Mouse (Mus musculus): ENCODE measurements around the gene Ttll7. TPM values are rescaled to one million over a fixed set of nuclear protein-coding genes. Genes with fewer than 3 reads are reported as not detected.

The Ttll7 gene
- polyA plus RNA-seq, 1 experiment from 2014 or later: 5.8 TPM

- Histone ChIP-seq H3K4me1 (ENCODE audit: control insufficient read depth, insufficient read depth, low read length) (0 out of 2 replicates have a peak, but pooled peaks cover 3% of the 10 kb centered on the region), H3K4me2 (ENCODE audit: low read depth, low read length) (no peak overlapping the region), H3K36me3 (ENCODE audit: control insufficient read depth, insufficient read depth, low read length) (no peaks in the 10 kb centered on the region), H3K27me3 (replicated peaks; ENCODE audit: control insufficient read depth, insufficient read depth, low read length) (no peaks in the 10 kb centered on the region), H3K27ac (replicated peaks; ENCODE audit: low read depth, low read length) (no peak overlapping the region), H3K4me3 (ENCODE audit: low read depth, low read length) (no peak overlapping the region), H3K9ac (ENCODE audit: low read depth, low read length) (no peak overlapping the region), H3K9me3 (ENCODE audit: control insufficient read depth, low read length) (no peaks in the 10 kb centered on the region)
- DNase-seq (ENCODE audit: low spot score): no peak
- 83% methylated on average over 8 of the region's 8 CpGs for WGBS
- no peak for ATAC-seq (ENCODE audit: low read depth)
Observed at GRCm38 (mm10) chr3:146848112-146848511, 4.1 kb upstream of the Ttll7 start.

DNA sequence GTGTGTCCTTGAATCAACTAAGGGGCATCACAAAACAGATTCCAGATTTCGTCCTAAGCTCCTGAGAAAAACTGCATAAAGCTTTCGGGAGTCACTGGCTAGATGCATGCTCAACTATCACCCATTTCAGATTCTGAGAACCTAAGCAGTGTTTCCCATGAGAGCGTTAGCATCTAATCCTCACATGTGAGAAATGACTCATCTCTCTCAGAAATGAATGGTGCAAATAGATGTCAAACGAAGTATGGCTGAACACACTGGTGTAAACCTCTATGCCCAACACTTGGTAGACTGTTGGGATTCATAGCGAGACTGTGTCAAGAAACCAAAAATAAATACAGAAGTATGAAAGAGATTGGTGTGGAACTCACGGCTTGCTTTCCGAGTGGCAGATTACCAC is 2.8 kb upstream of the Ttll7 start:
- H3K4me2 ChIP-seq (ENCODE audit: low read depth, low read length): no peak overlapping the region

GRCm38 (mm10) chr3:146854473-146855087 is 2.4 kb downstream of the Ttll7 start:
- Histone ChIP-seq H3K9me3 (ENCODE audit: control insufficient read depth, low read length) (no peaks in the 10 kb centered on the region), H3K27me3 (replicated peaks; ENCODE audit: control insufficient read depth, insufficient read depth, low read length) (no peaks in the 10 kb centered on the region), H3K4me3 (ENCODE audit: low read depth, low read length) (no peak overlapping the region), H3K4me1 (ENCODE audit: control insufficient read depth, insufficient read depth, low read length) (no peaks in the 10 kb centered on the region), H3K36me3 (ENCODE audit: control insufficient read depth, insufficient read depth, low read length) (no peaks in the 10 kb centered on the region), H3K27ac (replicated peaks; ENCODE audit: low read depth, low read length) (no peak overlapping the region), H3K9ac (ENCODE audit: low read depth, low read length) (no peak overlapping the region), H3K4me2 (ENCODE audit: low read depth, low read length) (no peak overlapping the region)
- DNase-seq (ENCODE audit: low spot score) (no peak), ATAC-seq (ENCODE audit: low read depth) (no peak)
- 69% methylated on average over 7 of the region's 7 CpGs for WGBS

More for the DNA sequence above, 2.8 kb upstream of the Ttll7 start:
- Histone ChIP-seq H3K36me3 (ENCODE audit: control insufficient read depth, insufficient read depth, low read length) (no peaks in the 10 kb centered on the region), H3K4me3 (ENCODE audit: low read depth, low read length) (no peak overlapping the region), H3K4me1 (ENCODE audit: control insufficient read depth, insufficient read depth, low read length) (no peaks in the 10 kb centered on the region), H3K27ac (replicated peaks; ENCODE audit: low read depth, low read length) (no peak overlapping the region), H3K9me3 (ENCODE audit: control insufficient read depth, low read length) (no peaks in the 10 kb centered on the region), H3K9ac (ENCODE audit: low read depth, low read length) (no peak overlapping the region), H3K27me3 (replicated peaks; ENCODE audit: control insufficient read depth, insufficient read depth, low read length) (no peaks in the 10 kb centered on the region)
- WGBS: 88% methylated on average over 7 of the region's 7 CpGs
- DNase-seq (ENCODE audit: low spot score) (no peak), ATAC-seq (ENCODE audit: low read depth) (no peak)

DNA sequence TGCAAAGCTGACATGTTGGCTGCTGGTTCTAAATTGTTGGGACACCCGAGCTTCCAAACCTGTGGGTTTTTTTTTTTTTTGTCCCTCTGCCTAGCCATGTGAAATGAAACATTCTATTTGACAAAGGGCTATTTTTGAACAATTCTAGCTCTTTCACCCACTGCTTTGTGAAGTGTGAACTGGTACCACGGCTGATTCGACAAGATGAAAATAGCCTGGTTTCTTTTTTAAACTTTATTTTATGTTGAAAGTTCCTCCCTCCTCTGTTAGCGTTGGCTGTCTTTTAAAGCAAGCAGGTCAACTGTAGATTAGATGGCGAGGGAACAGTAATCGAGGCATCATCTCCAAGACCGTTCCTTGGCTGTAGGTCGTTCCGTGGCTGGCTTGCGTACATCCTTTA is 5.2 kb downstream of the Ttll7 start:
- WGBS: 84% methylated on average over 10 of the region's 10 CpGs
- DNase-seq (ENCODE audit: low spot score) (no peak), ATAC-seq (ENCODE audit: low read depth) (no peak)
- no peak overlapping the region for H3K27ac ChIP-seq (replicated peaks; ENCODE audit: low read depth, low read length)
- H3K4me3 ChIP-seq (ENCODE audit: low read depth, low read length): no peak overlapping the region
- H3K9me3 ChIP-seq (ENCODE audit: control insufficient read depth, low read length): no peaks in the 10 kb centered on the region
- no peak overlapping the region for H3K9ac ChIP-seq (ENCODE audit: low read depth, low read length)
- no peaks in the 10 kb centered on the region for H3K4me1 ChIP-seq (ENCODE audit: control insufficient read depth, insufficient read depth, low read length)
- H3K4me2 ChIP-seq (ENCODE audit: low read depth, low read length): no peak overlapping the region
- no peaks in the 10 kb centered on the region for H3K27me3 ChIP-seq (replicated peaks; ENCODE audit: control insufficient read depth, insufficient read depth, low read length)
- H3K36me3 ChIP-seq (ENCODE audit: control insufficient read depth, insufficient read depth, low read length): no peaks in the 10 kb centered on the region

DNA sequence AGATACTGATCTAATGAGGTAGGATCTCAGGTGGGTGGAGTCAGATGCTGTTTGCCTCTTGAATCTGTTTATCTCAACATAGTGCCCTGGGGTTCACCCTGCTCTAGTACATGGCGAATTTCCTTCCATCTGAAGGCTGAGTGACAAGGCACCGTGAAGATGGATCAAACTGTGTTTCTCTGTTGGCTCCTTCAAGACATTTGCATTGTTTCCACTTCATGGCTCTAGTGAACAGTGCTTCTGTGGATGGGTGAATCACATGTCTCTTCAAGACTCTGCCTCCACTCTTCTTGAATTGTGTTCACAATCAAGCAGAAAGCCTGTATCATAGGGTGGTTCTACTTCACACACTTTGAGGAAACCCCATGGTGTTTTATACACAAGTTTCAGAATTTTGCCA is 8.1 kb downstream of the Ttll7 start:
- no peak overlapping the region for H3K27ac ChIP-seq (replicated peaks; ENCODE audit: low read depth, low read length)
- no peaks in the 10 kb centered on the region for H3K9me3 ChIP-seq (ENCODE audit: control insufficient read depth, low read length)
- no peaks in the 10 kb centered on the region for H3K4me1 ChIP-seq (ENCODE audit: control insufficient read depth, insufficient read depth, low read length)
- DNase-seq (ENCODE audit: low spot score) (no peak), ATAC-seq (ENCODE audit: low read depth) (no peak)
- no peak overlapping the region for H3K4me2 ChIP-seq (ENCODE audit: low read depth, low read length)
- WGBS: 81% methylated on average over 2 of the region's 2 CpGs
- no peaks in the 10 kb centered on the region for H3K36me3 ChIP-seq (ENCODE audit: control insufficient read depth, insufficient read depth, low read length)
- H3K27me3 ChIP-seq (replicated peaks; ENCODE audit: control insufficient read depth, insufficient read depth, low read length): no peaks in the 10 kb centered on the region
- no peak overlapping the region for H3K4me3 ChIP-seq (ENCODE audit: low read depth, low read length)
- no peak overlapping the region for H3K9ac ChIP-seq (ENCODE audit: low read depth, low read length)

DNA sequence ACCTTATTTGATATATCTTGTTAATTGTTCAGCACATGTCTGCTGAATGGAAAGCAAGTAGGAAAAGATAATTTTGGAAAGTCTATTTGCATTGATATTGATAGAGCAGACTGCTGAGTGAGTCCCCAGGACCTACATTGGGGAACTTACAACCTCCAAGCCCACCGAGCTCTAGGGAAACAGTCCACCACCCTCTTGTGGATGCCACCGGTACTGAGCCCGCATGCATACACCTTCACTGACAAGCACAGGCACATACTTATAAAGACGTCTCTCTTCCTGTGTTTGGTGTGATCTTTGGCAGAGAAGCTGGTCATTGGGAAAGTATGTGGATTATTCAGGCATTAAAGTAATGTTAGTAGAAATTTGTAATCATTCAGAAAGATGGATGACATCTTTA is 14.4 kb downstream of the Ttll7 start:
- WGBS: 29% methylated on average over 4 of the region's 4 CpGs
- Histone ChIP-seq H3K4me2 (ENCODE audit: low read depth, low read length) (no peak overlapping the region), H3K4me3 (ENCODE audit: low read depth, low read length) (no peak overlapping the region), H3K4me1 (ENCODE audit: control insufficient read depth, insufficient read depth, low read length) (no peaks in the 10 kb centered on the region), H3K36me3 (ENCODE audit: control insufficient read depth, insufficient read depth, low read length) (no peaks in the 10 kb centered on the region), H3K27ac (replicated peaks; ENCODE audit: low read depth, low read length) (no peak overlapping the region), H3K9ac (ENCODE audit: low read depth, low read length) (no peak overlapping the region), H3K9me3 (ENCODE audit: control insufficient read depth, low read length) (no peaks in the 10 kb centered on the region), H3K27me3 (replicated peaks; ENCODE audit: control insufficient read depth, insufficient read depth, low read length) (no peaks in the 10 kb centered on the region)
- no peak for ATAC-seq (ENCODE audit: low read depth)
- DNase-seq (ENCODE audit: low spot score): no peak

- Histone ChIP-seq H3K27me3 (replicated peaks; ENCODE audit: control insufficient read depth, insufficient read depth, low read length) (no peaks in the 10 kb centered on the region), H3K4me2 (ENCODE audit: low read depth, low read length) (no peak overlapping the region), H3K9me3 (ENCODE audit: control insufficient read depth, low read length) (no peaks in the 10 kb centered on the region), H3K4me3 (ENCODE audit: low read depth, low read length) (no peak overlapping the region), H3K9ac (ENCODE audit: low read depth, low read length) (no peak overlapping the region), H3K4me1 (ENCODE audit: control insufficient read depth, insufficient read depth, low read length) (no peaks in the 10 kb centered on the region), H3K27ac (replicated peaks; ENCODE audit: low read depth, low read length) (no peak overlapping the region), H3K36me3 (ENCODE audit: control insufficient read depth, insufficient read depth, low read length) (no peaks in the 10 kb centered on the region)
- DNase-seq (ENCODE audit: low spot score): no peak
- ATAC-seq (ENCODE audit: low read depth): no peak
- WGBS: 90% methylated on average over 3 of the region's 3 CpGs
Observed at GRCm38 (mm10) chr3:146871954-146872353, 19.8 kb downstream of the Ttll7 start.

DNA sequence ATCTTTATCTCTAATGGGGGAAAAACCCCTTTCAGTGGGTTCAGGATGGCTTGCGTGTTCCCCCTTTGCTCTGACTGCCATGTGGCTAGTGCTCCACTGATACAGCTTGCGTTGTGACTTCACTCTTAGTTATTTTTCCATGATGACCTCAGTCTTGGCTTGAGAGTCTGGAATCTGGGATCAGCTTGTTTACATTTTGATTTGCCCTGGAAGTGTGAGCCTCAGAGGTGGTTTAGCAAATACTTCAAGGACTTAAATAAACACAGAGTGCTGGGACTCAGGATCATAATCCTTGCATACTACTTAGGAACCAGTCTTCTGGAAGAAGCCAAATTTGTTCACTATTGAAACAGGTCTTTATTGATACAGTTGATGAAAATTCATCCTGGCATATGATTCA is 23.8 kb downstream of the Ttll7 start:
- no peak for ATAC-seq (ENCODE audit: low read depth)
- H3K4me3 ChIP-seq (ENCODE audit: low read depth, low read length): no peak overlapping the region
- 49% methylated on average over 2 of the region's 2 CpGs for WGBS
- H3K4me1 ChIP-seq (ENCODE audit: control insufficient read depth, insufficient read depth, low read length): no peaks in the 10 kb centered on the region
- no peaks in the 10 kb centered on the region for H3K36me3 ChIP-seq (ENCODE audit: control insufficient read depth, insufficient read depth, low read length)
- DNase-seq (ENCODE audit: low spot score): peak; percentile 41
- no peaks in the 10 kb centered on the region for H3K27me3 ChIP-seq (replicated peaks; ENCODE audit: control insufficient read depth, insufficient read depth, low read length)
- no peak overlapping the region for H3K27ac ChIP-seq (replicated peaks; ENCODE audit: low read depth, low read length)
- no peak overlapping the region for H3K9ac ChIP-seq (ENCODE audit: low read depth, low read length)
- H3K4me2 ChIP-seq (ENCODE audit: low read depth, low read length): no peak overlapping the region
- H3K9me3 ChIP-seq (ENCODE audit: control insufficient read depth, low read length): 0 out of 2 replicates have a peak, but pooled peaks cover 3% of the 10 kb centered on the region

GRCm38 (mm10) chr3:146893931-146894330 is 41.8 kb downstream of the Ttll7 start:
- H3K9ac ChIP-seq (ENCODE audit: low read depth, low read length): no peak overlapping the region
- H3K4me1 ChIP-seq (ENCODE audit: control insufficient read depth, insufficient read depth, low read length): no peaks in the 10 kb centered on the region
- H3K27ac ChIP-seq (replicated peaks; ENCODE audit: low read depth, low read length): no peak overlapping the region
- no peak for ATAC-seq (ENCODE audit: low read depth)
- DNase-seq (ENCODE audit: low spot score): no peak
- no peak overlapping the region for H3K4me2 ChIP-seq (ENCODE audit: low read depth, low read length)
- H3K4me3 ChIP-seq (ENCODE audit: low read depth, low read length): no peak overlapping the region
- WGBS: 86% methylated on average over 13 of the region's 13 CpGs
- H3K27me3 ChIP-seq (replicated peaks; ENCODE audit: control insufficient read depth, insufficient read depth, low read length): no peaks in the 10 kb centered on the region
- H3K9me3 ChIP-seq (ENCODE audit: control insufficient read depth, low read length): no peaks in the 10 kb centered on the region
- H3K36me3 ChIP-seq (ENCODE audit: control insufficient read depth, insufficient read depth, low read length): no peaks in the 10 kb centered on the region

All from embryonic facial prominence, embryonic 14.5 days (tissue).